Mouse (Mus musculus) midbrain, embryonic 16.5 days (tissue): ENCODE measurements around the gene Itfg2. TPM values are rescaled to one million over a fixed set of nuclear protein-coding genes. Genes with fewer than 3 reads are reported as not detected.

Experiments
- ATAC-seq: fragments of 200-750 bp; cut with Nextera tagmentation; 2 replicates; pipeline ENCODE4 v1.8.0; 2017; ENCODE audit warnings: moderate TSS enrichment
- H3K27ac ChIP-seq: fragments of 300-500 bp; sonication (generic); 2 replicates; pipeline ENCODE4 v1.5.1; 2014; ENCODE audit warnings: mild to moderate bottlenecking, low read length, mixed read lengths
- H3K27me3 ChIP-seq: fragments of 300-500 bp; sonication (generic); 2 replicates; pipeline ENCODE4 v1.6.1; 2014; ENCODE audit warnings: low read depth, low read length, mixed read lengths; ENCODE audit not compliant: control insufficient read depth, insufficient read depth
- H3K36me3 ChIP-seq: fragments of 300-500 bp; sonication (generic); 2 replicates; pipeline ENCODE4 v1.6.1; 2014; ENCODE audit warnings: mild to moderate bottlenecking, low read length, moderate library complexity, mixed read lengths; ENCODE audit not compliant: control insufficient read depth, insufficient read depth
- H3K4me1 ChIP-seq: fragments of 300-500 bp; sonication (generic); 2 replicates; pipeline ENCODE4 v1.6.1; 2014; ENCODE audit warnings: mild to moderate bottlenecking, low read length, mixed read lengths; ENCODE audit not compliant: control insufficient read depth, insufficient read depth
- H3K4me2 ChIP-seq: fragments of 300-500 bp; sonication (generic); 2 replicates; pipeline ENCODE4 v1.6.1; 2014; ENCODE audit warnings: mild to moderate bottlenecking, low read length, mixed read lengths
- H3K4me3 ChIP-seq: fragments of 300-500 bp; sonication (generic); 2 replicates; pipeline ENCODE4 v1.5.1; 2014; ENCODE audit warnings: low read depth, mild to moderate bottlenecking, low read length, moderate library complexity, mixed read lengths
- H3K9ac ChIP-seq: fragments of 300-500 bp; sonication (generic); 2 replicates; pipeline ENCODE4 v1.6.1; 2014; ENCODE audit warnings: low read depth, low read length, mixed read lengths
- H3K9me3 ChIP-seq: fragments of 300-500 bp; sonication (generic); replicated peaks from 2 replicates; pipeline ENCODE4 v1.6.1; 2014; ENCODE audit warnings: mild to moderate bottlenecking, low read length, mixed read lengths; ENCODE audit not compliant: control insufficient read depth, poor library complexity, severe bottlenecking
- WGBS: fragments of 180-500 bp; shearing (Covaris S2); extraction: QIAGEN DNeasy Blood & Tissue Kit; methylation state at CpG from one replicate; pipeline ENCODE4 v1.1.7; 2014; 5-methylcytosine and 5-hydroxymethylcytosine counted together
- polyA plus RNA-seq: library from polyadenylated mRNA; unstranded; fragments of >200 nt; fragmentation: Nextera tagmentation; extraction: Ambion mirVana; gene quantifications from 2 replicates; pipeline ENCODE4 v1.2.1, GENCODE M21; 2015

The Itfg2 gene
- polyA plus RNA-seq, 1 experiment from 2014 or later = 48.8 TPM

GRCm38 (mm10) chr6:128460321-128460720 lies 35.6 kb upstream of the Itfg2 start:
- 35% methylated on average over 2 of the region's 2 CpGs for WGBS
- Histone ChIP-seq H3K36me3 (no peaks in the 10 kb centered on the region), H3K27ac (no peak overlapping the region), H3K27me3 (no peaks in the 10 kb centered on the region), H3K4me3 (no peak overlapping the region), H3K9me3 (no peaks in the 10 kb centered on the region), H3K9ac (no peak overlapping the region), H3K4me2 (no peak overlapping the region), H3K4me1 (no peaks in the 10 kb centered on the region)
- no peak for ATAC-seq

- H3K9me3 ChIP-seq = no peaks in the 10 kb centered on the region
- H3K4me2 ChIP-seq = no peak overlapping the region
- no peaks in the 10 kb centered on the region for H3K36me3 ChIP-seq
- WGBS = 84% methylated on average over 5 of the region's 5 CpGs
- no peak for ATAC-seq
- H3K9ac ChIP-seq = no peak overlapping the region
- H3K27me3 ChIP-seq = no peaks in the 10 kb centered on the region
- H3K27ac ChIP-seq = no peak overlapping the region
- H3K4me1 ChIP-seq = no peaks in the 10 kb centered on the region
- no peak overlapping the region for H3K4me3 ChIP-seq
Measured at GRCm38 (mm10) chr6:128457186-128457585, 32.5 kb upstream of the Itfg2 start.

GRCm38 (mm10) chr6:128455835-128456605 lies 31.3 kb upstream of the Itfg2 start:
- Histone ChIP-seq H3K4me2 (no peak overlapping the region), H3K27ac (no peak overlapping the region), H3K36me3 (no peaks in the 10 kb centered on the region), H3K9ac (no peak overlapping the region), H3K4me1 (no peaks in the 10 kb centered on the region), H3K9me3 (no peaks in the 10 kb centered on the region), H3K27me3 (no peaks in the 10 kb centered on the region), H3K4me3 (no peak overlapping the region)
- WGBS = 85% methylated on average over 12 of the region's 12 CpGs
- ATAC-seq = no peak

- no peak overlapping the region for H3K9ac ChIP-seq
- WGBS = 93% methylated on average over 5 of the region's 5 CpGs
- H3K4me2 ChIP-seq = no peak overlapping the region
- H3K36me3 ChIP-seq = no peaks in the 10 kb centered on the region
- no peak overlapping the region for H3K27ac ChIP-seq
- peaks cover 5% of the 10 kb centered on the region; the same call in 1 of the 2 replicates for H3K4me1 ChIP-seq
- H3K9me3 ChIP-seq = no peaks in the 10 kb centered on the region
- no peaks in the 10 kb centered on the region for H3K27me3 ChIP-seq
- no peak overlapping the region for H3K4me3 ChIP-seq
- ATAC-seq = no peak
Measured at GRCm38 (mm10) chr6:128447063-128447462, 22.3 kb upstream of the Itfg2 start.

- H3K9ac ChIP-seq = peak overlapping the region; percentile 25; the same call in 1 of the 2 replicates
- H3K4me2 ChIP-seq = peak overlapping the region; percentile 54
- no peaks in the 10 kb centered on the region for H3K27me3 ChIP-seq
- 17% methylated on average over 14 of the region's 14 CpGs for WGBS
- H3K9me3 ChIP-seq = no peaks in the 10 kb centered on the region
- H3K4me1 ChIP-seq = peaks cover 5% of the 10 kb centered on the region; the same call in 1 of the 2 replicates
- ATAC-seq = peak; percentile 77
- peak overlapping the region; percentile 19; the same call in 1 of the 2 replicates for H3K4me3 ChIP-seq
- H3K36me3 ChIP-seq = no peaks in the 10 kb centered on the region
- H3K27ac ChIP-seq = no peak overlapping the region
Measured at GRCm38 (mm10) chr6:128445761-128446535, 21.2 kb upstream of the Itfg2 start.

- peaks cover 17% of the 10 kb centered on the region for H3K4me1 ChIP-seq
- H3K27me3 ChIP-seq = no peaks in the 10 kb centered on the region
- H3K27ac ChIP-seq = no peak overlapping the region
- no peaks in the 10 kb centered on the region for H3K9me3 ChIP-seq
- no peak overlapping the region for H3K4me2 ChIP-seq
- H3K9ac ChIP-seq = no peak overlapping the region
- 95% methylated on average over 2 of the region's 2 CpGs for WGBS
- no peak overlapping the region for H3K4me3 ChIP-seq
- no peak for ATAC-seq
- H3K36me3 ChIP-seq = peaks cover 10% of the 10 kb centered on the region
Measured at GRCm38 (mm10) chr6:128440238-128440637, 15.5 kb upstream of the Itfg2 start.

GRCm38 (mm10) chr6:128438871-128439341 lies 14.2 kb upstream of the Itfg2 start:
- ATAC-seq = peak; percentile 71; the same call in 1 of the 2 replicates

GRCm38 (mm10) chr6:128438317-128438870 lies 13.7 kb upstream of the Itfg2 start, which contains the start of gene Fkbp4:
Gene Fkbp4, minus strand, starts transcription at chr6:128438677.
- Histone ChIP-seq H3K4me2 (peak within 1 kb of the TSS; percentile 87), H3K9me3 (no peaks in the 10 kb centered on the region), H3K4me1 (peaks cover 17% of the 10 kb centered on the region), H3K36me3 (peaks cover 20% of the 10 kb centered on the region), H3K9ac (peak within 1 kb of the TSS; percentile 87), H3K27ac (peak within 1 kb of the TSS; percentile 89), H3K4me3 (peak within 1 kb of the TSS; percentile 70), H3K27me3 (no peaks in the 10 kb centered on the region)
- WGBS = under 1% methylated on average over 67 of the region's 67 CpGs
- ATAC-seq = peak; percentile 95

More at GRCm38 (mm10) chr6:128438871-128439341, 14.2 kb upstream of the Itfg2 start:
- Histone ChIP-seq H3K27ac (peak overlapping the region; percentile 89), H3K9ac (peak overlapping the region; percentile 65), H3K27me3 (no peaks in the 10 kb centered on the region), H3K4me2 (peak overlapping the region; percentile 87), H3K36me3 (peaks cover 15% of the 10 kb centered on the region), H3K4me1 (peaks cover 17% of the 10 kb centered on the region), H3K9me3 (no peaks in the 10 kb centered on the region), H3K4me3 (peak overlapping the region; percentile 70)
- WGBS = 32% methylated on average over 18 of the region's 18 CpGs
